Mouse (Mus musculus): ENCODE data around the gene Smg1. TPM values are rescaled to one million over a fixed set of nuclear protein-coding genes. Genes with fewer than 3 reads are reported as not detected.

Gene Smg1
- total RNA-seq (2021), result 10 to 100 TPM; 60.3 to 82.2 TPM

GRCm38 (mm10) chr7:118243453-118244385 lies at the start of gene Smg1:
Smg1 (minus strand) TSS chr7:118243670.
- peak; percentile 85 to 94 for DNase-seq (ENCODE audit: extremely low spot score in 1 of 2, low spot score in 1 of 2)

- no peak for DNase-seq (ENCODE audit: extremely low spot score in 1 of 2, low spot score in 1 of 2)
Measured at GRCm38 (mm10) chr7:118283186-118283585, 39.7 kb upstream of the Smg1 start.

GRCm38 (mm10) chr7:118282543-118282942 lies 39.1 kb upstream of the Smg1 start:
- no peak for DNase-seq (ENCODE audit: extremely low spot score in 1 of 2, low spot score in 1 of 2)

GRCm38 (mm10) chr7:118279521-118279920 lies 36.1 kb upstream of the Smg1 start:
- DNase-seq (ENCODE audit: extremely low spot score in 1 of 2, low spot score in 1 of 2), result no peak

DNA sequence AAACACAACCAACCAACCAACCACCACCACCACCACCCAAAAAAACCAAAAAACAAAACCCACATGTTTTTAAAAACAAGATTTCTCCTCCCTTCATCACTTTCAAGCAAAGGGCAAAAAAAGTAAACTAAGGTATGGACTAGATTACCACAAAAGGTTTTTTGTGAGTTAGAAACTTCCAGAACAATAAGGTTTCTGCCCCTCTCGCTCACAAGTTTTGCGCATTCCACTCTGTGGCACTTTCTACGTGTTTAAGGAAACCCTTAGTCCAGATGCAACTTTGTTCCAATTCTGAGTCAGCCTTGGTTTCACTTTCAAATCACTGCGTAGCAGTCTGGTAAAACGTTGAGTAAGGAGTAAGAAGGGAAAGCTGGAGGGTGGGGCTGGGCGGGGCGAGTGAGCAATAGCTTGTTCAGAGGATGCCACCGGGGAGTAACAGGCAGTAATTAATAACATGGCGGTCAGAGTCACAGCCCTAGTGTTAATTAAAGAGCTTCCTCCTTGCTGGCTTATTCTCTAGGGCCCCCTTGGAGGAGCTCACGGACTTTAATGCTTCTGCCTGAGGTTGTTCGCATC lies 34.0 kb upstream of the Smg1 start:
- DNase-seq (ENCODE audit: extremely low spot score in 1 of 2, low spot score in 1 of 2), result no peak

GRCm38 (mm10) chr7:118276684-118277334 lies 33.3 kb upstream of the Smg1 start:
- DNase-seq (ENCODE audit: extremely low spot score in 1 of 2, low spot score in 1 of 2), result no peak

GRCm38 (mm10) chr7:118275265-118275664 lies 31.8 kb upstream of the Smg1 start:
- DNase-seq (ENCODE audit: extremely low spot score in 1 of 2, low spot score in 1 of 2), result no peak

DNA sequence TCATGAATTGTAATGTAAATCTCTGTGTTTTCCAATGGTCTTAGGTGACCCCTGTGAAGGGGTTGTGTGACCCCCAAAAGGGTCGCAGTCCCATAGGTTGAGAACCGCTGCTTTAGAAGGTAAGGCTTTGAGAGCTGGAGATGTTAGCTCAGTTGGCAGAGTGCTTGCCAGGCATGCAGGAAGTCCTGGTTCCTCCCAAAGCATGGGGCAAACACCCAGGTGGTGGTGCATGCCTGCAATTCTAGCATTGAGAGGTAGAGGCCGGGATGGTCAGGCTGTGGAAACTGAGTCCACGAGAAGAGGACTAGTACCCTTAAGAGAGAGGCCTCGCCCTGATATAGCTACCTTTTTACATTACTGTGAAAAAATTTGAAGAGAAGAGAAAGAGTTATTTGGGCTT lies 31.4 kb upstream of the Smg1 start:
- DNase-seq (ENCODE audit: extremely low spot score in 1 of 2, low spot score in 1 of 2), result no peak

- DNase-seq (ENCODE audit: extremely low spot score in 1 of 2, low spot score in 1 of 2), result no peak
Measured at GRCm38 (mm10) chr7:118274169-118274568, 30.7 kb upstream of the Smg1 start.

- DNase-seq (ENCODE audit: extremely low spot score in 1 of 2, low spot score in 1 of 2), result no peak
Measured at GRCm38 (mm10) chr7:118266099-118266498, 22.6 kb upstream of the Smg1 start.

DNA sequence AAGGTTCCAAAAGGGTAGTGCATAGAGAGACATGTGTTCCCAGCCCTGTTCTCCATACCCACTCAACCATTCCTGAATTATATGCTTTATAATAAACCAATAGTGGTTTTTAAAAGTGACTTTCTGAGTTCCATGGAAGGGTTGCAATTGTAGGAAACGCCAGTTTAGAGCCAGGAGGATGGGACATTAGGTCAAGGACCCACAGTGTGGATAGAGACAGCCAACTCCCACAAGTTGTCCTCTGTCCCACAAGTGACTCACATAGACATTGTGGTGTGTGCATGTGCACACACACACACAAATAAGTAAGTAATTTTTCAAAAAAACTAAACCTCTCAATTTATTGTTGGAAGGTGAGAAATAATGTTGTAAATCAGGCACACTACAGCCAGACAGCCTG lies 20.1 kb upstream of the Smg1 start:
- no peak for DNase-seq (ENCODE audit: extremely low spot score in 1 of 2, low spot score in 1 of 2)

GRCm38 (mm10) chr7:118262409-118262808 lies 18.9 kb upstream of the Smg1 start:
- DNase-seq (ENCODE audit: extremely low spot score in 1 of 2, low spot score in 1 of 2), result no peak

DNA sequence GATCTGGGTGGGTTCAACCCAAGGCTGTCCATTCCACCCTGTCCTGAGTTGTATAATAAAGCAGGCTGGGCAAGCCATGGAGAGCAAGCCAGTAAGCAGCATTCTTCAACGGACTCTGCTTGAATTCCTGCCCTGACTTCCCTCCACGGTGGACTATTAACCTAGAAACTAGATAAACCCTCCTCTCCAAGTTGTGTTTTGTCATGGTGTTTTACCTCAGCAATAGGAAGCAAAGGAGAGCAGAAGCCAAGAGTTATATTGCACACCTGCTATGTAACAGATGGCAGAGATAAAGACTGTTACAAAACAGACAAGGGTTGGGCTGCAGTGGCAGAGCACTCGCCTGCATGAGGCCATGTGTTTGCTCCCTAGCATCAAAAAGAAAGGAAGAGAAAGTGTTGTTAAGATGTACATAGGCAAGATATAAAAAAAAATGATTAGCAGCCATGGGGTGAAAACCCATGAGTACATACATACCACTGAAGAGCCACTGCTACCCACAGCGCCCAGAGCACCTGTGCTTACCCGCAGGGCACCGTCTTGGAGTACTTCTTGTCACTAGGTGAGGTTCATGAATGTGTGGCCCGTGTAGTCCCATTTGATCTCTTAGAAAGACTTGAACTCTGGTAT lies 16.3 kb upstream of the Smg1 start:
- DNase-seq (ENCODE audit: extremely low spot score in 1 of 2, low spot score in 1 of 2), result no peak

DNA sequence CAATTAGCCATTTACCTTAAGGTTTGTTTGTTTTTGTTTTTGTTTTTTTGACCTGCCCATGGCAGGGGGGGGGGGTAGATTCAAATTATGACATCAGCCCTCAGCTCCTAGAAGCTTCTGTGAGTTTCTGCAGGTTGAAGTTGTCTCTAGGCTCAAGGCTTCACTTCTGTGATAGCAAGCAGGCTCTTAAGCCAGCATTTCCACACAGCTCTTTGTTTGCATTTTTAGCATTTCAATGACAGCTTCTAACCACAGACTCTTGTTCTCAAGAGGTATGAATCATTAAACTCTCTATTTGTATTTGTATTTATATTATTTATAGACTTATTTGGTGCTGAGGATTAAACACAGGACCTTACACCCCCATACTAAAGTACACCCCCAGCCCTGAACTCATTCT lies 15.0 kb upstream of the Smg1 start:
- DNase-seq (ENCODE audit: extremely low spot score in 1 of 2, low spot score in 1 of 2), result no peak

DNA sequence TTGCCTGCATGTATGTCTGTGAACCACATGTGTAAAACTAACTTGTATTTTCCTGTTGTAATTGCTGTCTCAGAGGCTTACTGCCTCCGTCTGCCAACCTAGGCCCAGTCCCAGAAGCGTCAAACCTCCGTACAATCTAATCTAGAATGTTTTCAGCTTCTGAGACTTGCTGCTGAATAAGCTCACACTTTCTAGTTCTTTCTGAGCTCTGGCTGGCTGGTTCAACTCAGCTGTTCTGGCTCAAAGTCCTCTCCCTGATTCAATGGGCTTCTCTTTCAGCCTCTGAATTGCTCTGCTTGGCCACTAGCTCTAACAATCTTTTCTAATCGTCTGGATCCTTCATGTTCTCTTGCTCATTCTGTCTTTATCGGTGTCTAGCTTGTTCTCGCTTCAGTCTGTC lies 13.3 kb upstream of the Smg1 start:
- DNase-seq (ENCODE audit: extremely low spot score in 1 of 2, low spot score in 1 of 2), result no peak

- DNase-seq (ENCODE audit: extremely low spot score in 1 of 2, low spot score in 1 of 2), result peak; percentile 14 to 25
Measured at GRCm38 (mm10) chr7:118254460-118254859, 11.0 kb upstream of the Smg1 start.

GRCm38 (mm10) chr7:118254015-118254414 lies 10.5 kb upstream of the Smg1 start:
- DNase-seq (ENCODE audit: extremely low spot score in 1 of 2, low spot score in 1 of 2), result no peak

DNA sequence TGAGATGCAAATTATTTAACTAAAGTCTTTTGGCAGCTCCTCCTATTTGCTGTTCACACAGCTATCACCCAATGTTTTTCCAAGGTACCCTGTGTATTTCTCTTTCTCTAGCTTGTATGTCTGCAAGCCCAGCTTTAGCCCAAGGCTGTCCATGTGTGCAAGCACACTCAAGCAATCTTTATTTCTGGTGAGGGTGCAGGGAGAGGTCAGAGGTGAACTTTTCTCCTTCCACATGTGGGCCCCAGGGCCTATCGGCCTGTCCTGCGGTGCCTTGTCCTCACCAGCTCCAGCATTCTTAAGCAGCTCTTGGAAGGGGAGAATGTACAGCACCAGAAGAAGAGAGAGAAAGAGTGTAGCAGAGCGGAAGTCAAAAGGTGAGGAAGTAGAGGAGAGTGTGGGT lies 9.5 kb upstream of the Smg1 start:
- DNase-seq (ENCODE audit: extremely low spot score in 1 of 2, low spot score in 1 of 2), result no peak

- DNase-seq (ENCODE audit: extremely low spot score in 1 of 2, low spot score in 1 of 2), result no peak
Measured at GRCm38 (mm10) chr7:118252349-118252748, 8.9 kb upstream of the Smg1 start.

DNA sequence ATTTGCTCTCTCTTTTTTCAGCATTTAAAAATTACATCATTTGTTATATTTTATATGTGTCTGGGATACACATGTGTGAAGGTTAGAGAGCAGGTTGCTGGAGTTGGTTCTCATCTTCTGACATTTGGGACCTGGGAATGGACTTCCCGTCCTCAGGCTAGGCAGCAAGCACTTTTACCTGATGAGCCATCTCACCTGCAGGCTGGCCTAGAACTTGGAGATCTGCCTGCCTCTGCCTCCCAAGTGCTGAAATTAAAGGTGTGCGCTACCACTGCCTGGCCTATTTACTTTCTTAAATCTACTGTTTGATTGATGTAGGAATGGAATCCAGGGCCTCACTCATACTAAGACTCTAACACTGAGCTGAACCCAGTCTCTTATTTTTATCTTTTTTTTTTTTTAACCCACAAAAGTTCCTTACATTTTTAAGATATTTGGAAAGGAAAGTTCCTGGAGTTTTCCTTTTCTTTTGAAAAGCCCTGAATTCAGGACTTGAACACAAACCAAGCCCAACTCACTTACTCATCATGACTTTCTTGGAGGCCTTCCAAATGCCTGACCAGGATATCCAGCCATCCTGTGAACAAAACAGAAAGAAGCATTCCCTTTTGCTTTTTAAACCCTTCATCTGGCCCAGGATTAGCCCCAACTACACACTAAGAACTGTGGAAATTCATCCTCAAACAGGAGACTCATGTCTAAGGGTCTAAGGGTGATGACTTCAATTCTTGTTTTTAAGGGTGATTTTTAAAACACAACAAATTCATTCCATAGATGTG lies 8.1 kb upstream of the Smg1 start:
- DNase-seq (ENCODE audit: extremely low spot score in 1 of 2, low spot score in 1 of 2), result no peak

All from layer of hippocampus, postnatal 25 days (tissue).